Mouse (Mus musculus) left cerebral cortex, postnatal 14 days (tissue): ENCODE results near the gene Cd27. TPM values are rescaled to one million over a fixed set of nuclear protein-coding genes. Genes with fewer than 3 reads are reported as not detected.
"Not testable (repeated sequence)": the region's sequence is repeated elsewhere in the genome, so short reads cannot be mapped to it uniquely, and the experiment has no call there.

ENCODE experiments used
- DNase-seq, 2 experiments: peaks; one replicate each; pipeline ENCODE4 v3.0.0; 2021 to 2022; ENCODE audit warnings: low spot score in 2 of 2, mixed read lengths in 1 of 2
- intact Hi-C: fragments of 180-260 bp; cut with DNase I; formaldehyde crosslinking; loops from one replicate; pipeline ENCODE4 v1.15.1; 2025
- long read RNA-seq, 2 experiments: library from polyadenylated mRNA; stranded (forward); transcript quantifications; one replicate each; pipeline ENCODE4 v2.0.0; 2021
- total RNA-seq, 2 experiments: library from RNA; stranded (reverse); gene quantifications; 2 replicates each; pipeline ENCODE4 v1.2.3; 2021

Gene Cd27
- total RNA-seq = not detected
- long read RNA-seq, experiment 1 = 0 reads
- long read RNA-seq, experiment 2 = 0 reads

- DNase-seq = no peak
Measured at GRCm38 (mm10) chr6:125236782-125237181, at the start of gene Cd27. Cd27 (minus strand) TSS chr6:125237010.

GRCm38 (mm10) chr6:125285890-125286289 is 49.1 kb upstream of the Cd27 start, which contains the start of gene Tuba3a:
Tuba3a (minus strand) TSS chr6:125286042.
- no peak for DNase-seq
- intact Hi-C loops = no loop called here

More at GRCm38 (mm10) chr6:125236782-125237181, at the start of gene Cd27:
- intact Hi-C loops = no loop called here

- DNase-seq = no peak
- intact Hi-C loops = no loop called here
Measured at GRCm38 (mm10) chr6:125284751-125285150, 47.9 kb upstream of the Cd27 start.

GRCm38 (mm10) chr6:125284250-125284649 is 47.4 kb upstream of the Cd27 start:
- DNase-seq = no peak

GRCm38 (mm10) chr6:125282721-125283120 is 45.9 kb upstream of the Cd27 start:
- intact Hi-C loops = not testable (repeated sequence)

More at GRCm38 (mm10) chr6:125284250-125284649, 47.4 kb upstream of the Cd27 start:
- intact Hi-C loops = no loop called here

GRCm38 (mm10) chr6:125279729-125280128 is 42.9 kb upstream of the Cd27 start:
- no peak for DNase-seq
- intact Hi-C loops = loop anchor here (10.0 kb wide), 1 partner anchor 325 kb away; no protein-coding TSS in a partner anchor

More at GRCm38 (mm10) chr6:125282721-125283120, 45.9 kb upstream of the Cd27 start:
- not testable (repeated sequence) for DNase-seq

GRCm38 (mm10) chr6:125274841-125275563 is 38.2 kb upstream of the Cd27 start:
- intact Hi-C loops = loop anchor here (2.0 to 10.0 kb wide), 3 partner anchors 90 to 330 kb away; partner anchors contain the start of gene Iffo1
- peak; percentile 43 to 64 for DNase-seq

- intact Hi-C loops = loop anchor here (5.0 to 10.0 kb wide), 2 partner anchors 125 to 332 kb away; partner anchors contain the start of gene Iffo1
Measured at GRCm38 (mm10) chr6:125272228-125272785, 35.5 kb upstream of the Cd27 start.

GRCm38 (mm10) chr6:125271455-125272227 is 34.8 kb upstream of the Cd27 start:
- DNase-seq = peak; percentile 96
- intact Hi-C loops = loop anchor here (1.0 to 10.0 kb wide), 3 partner anchors 52 to 333 kb away; partner anchors contain the start of gene Iffo1

More at GRCm38 (mm10) chr6:125272228-125272785, 35.5 kb upstream of the Cd27 start:
- no peak for DNase-seq

- intact Hi-C loops = no loop called here
- no peak for DNase-seq
Measured at GRCm38 (mm10) chr6:125268799-125269198, 32.0 kb upstream of the Cd27 start.

- intact Hi-C loops = no loop called here
- DNase-seq = no peak
Measured at GRCm38 (mm10) chr6:125267469-125267868, 30.7 kb upstream of the Cd27 start.

GRCm38 (mm10) chr6:125266600-125266999 is 29.8 kb upstream of the Cd27 start:
- DNase-seq, intact Hi-C loops: not testable (repeated sequence)

GRCm38 (mm10) chr6:125266091-125266490 is 29.3 kb upstream of the Cd27 start:
- intact Hi-C loops = no loop called here
- no peak for DNase-seq

GRCm38 (mm10) chr6:125265239-125265638 is 28.4 kb upstream of the Cd27 start:
- peak; percentile 39 to 53 for DNase-seq
- intact Hi-C loops = no loop called here

GRCm38 (mm10) chr6:125264219-125264618 is 27.4 kb upstream of the Cd27 start:
- intact Hi-C loops = no loop called here
- no peak for DNase-seq

- no peak for DNase-seq
- intact Hi-C loops = no loop called here
Measured at GRCm38 (mm10) chr6:125260006-125260555, 23.3 kb upstream of the Cd27 start.

- DNase-seq = no peak
- intact Hi-C loops = no loop called here
Measured at GRCm38 (mm10) chr6:125256222-125256966, 19.6 kb upstream of the Cd27 start.

GRCm38 (mm10) chr6:125255516-125256044 is 18.8 kb upstream of the Cd27 start:
- intact Hi-C loops = no loop called here
- DNase-seq = no peak
